Mouse (Mus musculus): ENCODE measurements around the gene Dglucy. TPM values are rescaled to one million over a fixed set of nuclear protein-coding genes. Genes with fewer than 3 reads are reported as not detected.

The Dglucy gene
- total RNA-seq, 2 experiments from 2014 or later, result 12.5 to 15.3 TPM

GRCm38 (mm10) chr12:100875553-100875952, 96.7 kb downstream of the Dglucy start:
- no peak for ATAC-seq (replicated peaks; ENCODE audit: poor library complexity)

- ATAC-seq (replicated peaks; ENCODE audit: poor library complexity), result no peak
These were observed 97.1 kb downstream of the Dglucy start for GRCm38 (mm10) chr12:100875960-100876359.

- peak; percentile 78 for ATAC-seq (replicated peaks; ENCODE audit: poor library complexity)
These were observed 99.1 kb downstream of the Dglucy start for GRCm38 (mm10) chr12:100877936-100878335.

- peak; percentile 70 for ATAC-seq (replicated peaks; ENCODE audit: poor library complexity)
These were observed 99.7 kb downstream of the Dglucy start for GRCm38 (mm10) chr12:100878556-100878955.

GRCm38 (mm10) chr12:100883168-100883567, 104.3 kb downstream of the Dglucy start:
- peak; percentile 27 for ATAC-seq (replicated peaks; ENCODE audit: poor library complexity)

- peak; percentile 63 for ATAC-seq (replicated peaks; ENCODE audit: poor library complexity)
These were observed 106.7 kb downstream of the Dglucy start for GRCm38 (mm10) chr12:100885585-100885984.

GRCm38 (mm10) chr12:100886877-100887276, 108.0 kb downstream of the Dglucy start:
- ATAC-seq (replicated peaks; ENCODE audit: poor library complexity), result no peak

GRCm38 (mm10) chr12:100887801-100888258, 109.0 kb downstream of the Dglucy start:
- peak; percentile 62 for ATAC-seq (replicated peaks; ENCODE audit: poor library complexity)

GRCm38 (mm10) chr12:100890548-100890947, 111.7 kb downstream of the Dglucy start:
- no peak for ATAC-seq (replicated peaks; ENCODE audit: poor library complexity)

- no peak for ATAC-seq (replicated peaks; ENCODE audit: poor library complexity)
These were observed 116.6 kb downstream of the Dglucy start for GRCm38 (mm10) chr12:100895504-100895903.

GRCm38 (mm10) chr12:100896661-100897060, 117.8 kb downstream of the Dglucy start:
- no peak for ATAC-seq (replicated peaks; ENCODE audit: poor library complexity)

- ATAC-seq (replicated peaks; ENCODE audit: poor library complexity), result 0 out of 2 replicates have a peak, but pooled peaks have one; percentile 11
These were observed 119.1 kb downstream of the Dglucy start for GRCm38 (mm10) chr12:100897736-100898650.

- ATAC-seq (replicated peaks; ENCODE audit: poor library complexity), result peak; percentile 51
These were observed 120.3 kb downstream of the Dglucy start for GRCm38 (mm10) chr12:100899111-100899640.

GRCm38 (mm10) chr12:100900901-100901300, 122.0 kb downstream of the Dglucy start:
- no peak for ATAC-seq (replicated peaks; ENCODE audit: poor library complexity)

GRCm38 (mm10) chr12:100901386-100901785, 122.5 kb downstream of the Dglucy start:
- ATAC-seq (replicated peaks; ENCODE audit: poor library complexity), result no peak

- no peak for ATAC-seq (replicated peaks; ENCODE audit: poor library complexity)
These were observed 124.9 kb downstream of the Dglucy start for GRCm38 (mm10) chr12:100903761-100904160.

GRCm38 (mm10) chr12:100906861-100907260, 128.0 kb downstream of the Dglucy start:
- ATAC-seq (replicated peaks; ENCODE audit: poor library complexity), result no peak

GRCm38 (mm10) chr12:100907598-100908297, 128.9 kb downstream of the Dglucy start, which contains the start of gene Gpr68:
TSS of gene Gpr68 (minus strand) at chr12:100908198.
- peak; percentile 40; the same call in 1 of the 2 replicates for ATAC-seq (replicated peaks; ENCODE audit: poor library complexity)

GRCm38 (mm10) chr12:100908298-100909034, 129.6 kb downstream of the Dglucy start:
- ATAC-seq (replicated peaks; ENCODE audit: poor library complexity), result peak; percentile 21; the same call in 1 of the 2 replicates

GRCm38 (mm10) chr12:100909765-100910164, 130.9 kb downstream of the Dglucy start:
- ATAC-seq (replicated peaks; ENCODE audit: poor library complexity), result no peak

Data from megakaryocyte progenitor cell, adult 5-6 weeks (primary cell).